Mouse (Mus musculus) urinary bladder, postnatal 4 days (tissue): Measurements from ENCODE around the gene Kri1.
A peak's percentile ranks its signal among the peaks of the same experiment; 100 is the strongest.
"Not testable (repeated sequence)": the region's sequence is repeated elsewhere in the genome, so short reads cannot be mapped to it uniquely, and the experiment has no call there.

Experiments used
- DNase-seq, 2 experiments: peaks; one replicate each; pipeline ENCODE4 v3.0.0; 2021 to 2022; ENCODE audit warnings: low spot score in 2 of 2

Gene Kri1

DNA sequence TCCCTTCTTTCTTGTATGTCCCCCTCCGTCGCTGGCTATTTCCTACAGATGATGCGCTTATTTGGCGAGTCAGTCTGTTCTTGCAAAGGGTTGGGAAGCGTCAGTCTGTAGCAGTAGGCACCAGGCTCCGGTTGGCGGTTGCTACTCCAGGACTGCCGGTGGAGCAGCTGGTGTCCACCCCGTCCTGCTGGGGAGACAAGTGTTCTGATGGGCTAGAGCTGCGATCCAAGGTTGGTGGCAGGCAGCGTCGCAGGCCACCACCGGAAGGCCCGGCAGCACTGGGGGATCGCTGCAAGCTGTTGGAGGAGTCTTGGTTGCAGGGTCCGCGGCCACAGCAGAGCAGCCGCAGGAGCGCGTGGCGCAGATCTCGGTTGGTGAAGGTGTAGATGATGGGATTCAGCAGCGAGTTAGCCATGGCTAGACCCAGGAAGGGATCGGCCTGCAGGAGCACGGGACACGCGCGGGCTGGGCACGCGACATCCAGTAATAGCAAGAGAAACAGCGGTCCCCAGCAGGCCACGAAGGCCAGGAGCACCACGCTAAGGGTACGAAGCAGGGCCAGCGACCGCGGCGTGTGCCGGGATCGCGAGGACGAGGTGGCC lies 43.8 kb downstream of the Kri1 start:
- DNase-seq = no peak

DNA sequence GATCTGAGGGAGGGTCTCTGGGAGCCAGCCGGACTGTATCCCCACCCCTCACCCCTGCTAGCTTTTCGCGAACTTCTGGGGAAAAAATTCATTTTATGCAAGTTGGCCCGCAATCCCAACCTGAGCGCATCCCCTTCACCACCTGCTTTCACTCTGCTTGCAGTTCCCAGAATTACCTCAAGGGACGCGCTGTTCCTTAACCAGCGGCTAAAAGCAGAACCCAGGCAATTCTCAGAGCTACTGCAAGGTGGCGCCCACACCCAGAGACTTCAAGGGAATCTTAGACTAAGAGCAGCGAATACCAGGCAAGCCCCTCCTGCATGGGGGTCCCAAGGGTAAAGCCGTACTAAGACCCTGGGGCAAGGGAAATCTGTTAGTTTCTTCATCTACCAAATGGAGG lies 46.4 kb downstream of the Kri1 start:
- DNase-seq = peak; percentile 53 to 79

DNA sequence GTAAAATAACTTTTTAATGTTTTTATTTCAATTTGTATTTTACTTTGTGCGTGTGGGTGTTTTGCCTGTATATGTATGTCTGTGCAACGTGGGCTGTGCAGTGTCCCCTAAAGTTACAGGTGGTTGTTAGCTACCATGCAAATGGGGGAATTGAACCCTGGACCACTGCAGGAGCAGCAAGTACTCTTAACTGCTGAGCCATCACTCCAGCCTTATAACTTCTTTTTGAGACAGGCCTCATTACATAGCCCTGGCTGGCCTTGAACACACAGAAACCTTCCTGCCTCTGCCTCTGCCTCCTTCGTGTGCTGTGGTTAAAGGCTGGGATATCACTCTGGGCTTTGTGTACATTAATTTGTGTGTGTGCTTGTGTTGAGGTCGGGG lies 48.3 kb downstream of the Kri1 start:
- DNase-seq = no peak

DNA sequence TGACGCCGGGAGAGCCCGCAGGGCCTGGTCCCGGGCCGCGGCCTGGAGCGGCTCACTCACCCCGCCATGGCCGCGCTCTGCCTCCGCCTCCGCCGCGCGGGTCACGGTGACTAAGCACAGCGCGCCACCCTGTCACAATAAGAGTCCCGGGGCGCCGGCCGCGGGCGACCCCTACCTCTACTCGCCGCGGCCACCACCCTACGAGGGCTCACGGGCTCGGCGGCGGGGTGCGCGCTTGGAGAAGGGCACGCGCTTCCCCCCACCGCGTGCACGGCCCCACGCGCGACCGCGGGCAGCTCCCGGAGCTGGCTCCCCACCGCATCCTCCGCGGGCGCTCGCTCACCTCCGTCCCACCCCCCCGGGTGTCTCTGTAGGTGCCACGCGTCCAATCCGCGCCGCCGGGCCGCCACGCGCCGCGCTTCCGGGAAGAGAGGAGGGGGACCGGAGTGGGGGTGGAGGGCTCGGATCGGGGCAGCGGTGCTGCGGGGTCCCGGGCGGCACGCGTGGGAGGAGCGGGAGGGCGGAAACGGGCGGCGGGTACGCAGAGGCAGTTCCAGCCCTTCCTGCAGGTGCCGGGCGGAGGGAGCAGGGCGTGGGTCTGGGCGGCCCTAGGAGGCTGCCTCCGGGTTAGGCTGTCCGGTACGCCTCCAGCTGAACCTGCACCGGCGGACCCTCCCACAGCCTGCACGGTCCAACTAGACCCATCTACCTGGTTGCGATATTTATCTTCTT lies 48.9 kb downstream of the Kri1 start, which contains the start of gene Keap1:
Keap1 (minus strand) TSS at position 629 of the 732 bp plus-strand sequence.
- DNase-seq = peak; percentile 77 to 85

DNA sequence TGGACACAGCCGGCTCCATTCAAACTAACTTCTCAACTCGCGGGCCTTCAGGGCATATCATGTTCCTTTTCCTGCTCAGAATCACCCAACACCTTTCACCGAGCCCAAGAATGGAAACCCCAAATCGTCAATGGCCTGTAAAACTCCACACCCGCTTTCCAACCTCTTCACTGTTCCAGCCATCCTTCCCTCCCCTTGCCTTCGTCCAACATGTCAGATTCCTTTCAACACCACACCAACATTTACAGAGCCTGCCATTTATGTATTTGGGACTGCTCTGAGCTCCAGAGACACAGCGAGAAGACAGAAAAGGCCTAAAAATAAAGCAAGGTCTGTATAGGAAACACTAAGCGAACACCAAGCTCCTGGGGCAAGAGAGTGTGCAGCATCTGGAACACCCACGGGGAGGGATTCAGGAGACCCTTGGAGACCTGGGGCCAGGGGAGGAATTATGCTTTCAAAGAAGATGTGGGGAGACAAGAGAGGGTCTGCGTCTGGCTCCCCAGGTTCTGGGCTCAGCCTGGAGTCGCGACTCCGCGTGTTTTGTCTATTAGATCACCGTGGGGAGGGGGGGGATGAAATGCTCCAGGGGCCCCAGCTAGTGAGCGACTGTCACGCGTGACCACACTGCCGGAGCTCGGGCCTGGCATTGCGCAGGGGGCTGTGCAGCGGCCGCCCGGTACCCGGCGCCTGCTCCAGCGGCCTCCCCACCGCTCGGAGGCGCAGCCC lies 49.6 kb downstream of the Kri1 start:
- DNase-seq = no peak

DNA sequence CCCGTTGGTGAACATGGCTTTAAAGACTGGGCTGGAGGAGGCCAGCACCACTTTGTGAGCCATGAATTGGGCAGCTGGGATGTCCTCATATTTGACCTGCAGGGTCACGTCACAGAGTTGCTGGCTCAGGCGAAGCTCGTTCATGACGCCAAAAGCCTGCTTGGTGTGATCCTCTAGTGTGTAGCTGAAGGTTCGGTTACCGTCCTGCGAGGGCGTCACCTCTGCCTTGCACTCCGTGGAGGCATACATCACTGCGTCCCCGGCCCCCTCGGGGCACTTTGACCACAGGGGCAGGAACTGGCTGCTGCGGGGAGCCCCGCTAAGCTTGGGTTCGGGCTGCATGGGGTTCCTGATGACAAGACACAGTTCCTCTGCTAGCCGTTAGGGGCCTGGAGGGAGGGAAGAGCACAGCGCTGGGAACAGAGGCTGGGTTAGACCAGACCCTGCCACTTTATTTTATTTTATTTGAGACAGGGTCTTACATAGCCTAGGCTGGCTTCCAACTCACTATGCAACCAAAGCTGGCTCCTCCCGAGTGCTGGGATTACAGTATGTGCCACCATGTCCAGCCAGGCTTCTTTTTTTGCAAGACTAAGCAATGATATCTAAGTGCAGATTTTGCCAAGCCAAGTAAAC lies 50.3 kb downstream of the Kri1 start:
- no peak for DNase-seq

DNA sequence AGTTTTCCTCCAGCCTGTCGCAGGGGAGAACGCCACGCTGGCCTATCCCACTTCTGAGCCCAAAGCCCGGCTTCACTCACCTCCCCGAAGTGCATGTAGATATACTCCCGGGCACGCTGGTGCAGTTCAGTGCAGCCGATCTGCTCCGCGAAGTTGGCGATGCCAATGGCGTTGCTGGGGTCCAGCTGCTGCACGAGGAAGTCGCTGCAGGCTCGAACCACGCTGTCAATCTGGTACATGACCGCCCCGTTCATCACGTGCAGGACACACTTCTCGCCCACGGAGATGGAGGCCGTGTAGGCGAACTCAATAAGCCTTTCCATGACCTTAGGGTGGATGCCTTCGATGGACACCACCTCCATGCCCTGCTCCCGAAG lies 50.8 kb downstream of the Kri1 start:
- no peak for DNase-seq

DNA sequence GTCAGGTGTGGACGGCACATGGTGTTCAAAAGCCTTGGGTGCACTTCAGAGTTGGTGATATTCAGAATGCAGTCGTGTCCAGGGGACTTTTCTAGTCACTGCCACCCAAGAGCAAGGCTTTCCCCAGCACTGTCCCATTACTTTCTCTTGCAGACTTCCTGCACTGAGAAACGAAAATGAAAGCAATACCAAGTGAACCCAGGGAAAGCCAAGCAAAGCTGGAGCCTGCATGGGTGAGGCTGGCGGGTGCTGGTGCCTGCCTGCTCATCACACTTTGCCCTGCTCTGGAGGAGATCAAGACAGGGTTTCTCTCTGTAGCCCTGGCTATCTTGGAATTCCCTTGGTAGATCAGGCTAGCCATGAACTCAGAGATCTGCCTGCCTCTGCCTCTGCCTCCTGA lies 52.4 kb downstream of the Kri1 start:
- no peak for DNase-seq

DNA sequence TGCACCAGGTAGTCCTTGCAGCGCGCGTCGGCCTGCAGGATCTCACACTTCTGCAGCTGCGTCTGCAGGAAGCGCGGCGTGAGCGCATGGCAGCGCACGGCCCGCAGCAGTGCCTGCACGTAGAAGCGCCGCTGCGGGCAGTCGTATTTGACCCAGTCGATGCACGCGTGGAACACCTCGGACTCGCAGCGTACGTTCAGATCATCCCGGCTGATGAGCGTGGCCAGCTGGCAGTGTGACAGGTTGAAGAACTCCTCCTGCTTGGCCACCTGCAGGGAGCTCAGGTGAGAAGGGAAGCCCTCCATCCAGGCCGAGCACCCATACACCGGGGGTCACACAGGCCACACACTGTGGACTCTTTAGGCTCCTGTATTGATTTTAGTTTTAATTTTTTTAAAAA lies 54.0 kb downstream of the Kri1 start:
- DNase-seq = no peak

DNA sequence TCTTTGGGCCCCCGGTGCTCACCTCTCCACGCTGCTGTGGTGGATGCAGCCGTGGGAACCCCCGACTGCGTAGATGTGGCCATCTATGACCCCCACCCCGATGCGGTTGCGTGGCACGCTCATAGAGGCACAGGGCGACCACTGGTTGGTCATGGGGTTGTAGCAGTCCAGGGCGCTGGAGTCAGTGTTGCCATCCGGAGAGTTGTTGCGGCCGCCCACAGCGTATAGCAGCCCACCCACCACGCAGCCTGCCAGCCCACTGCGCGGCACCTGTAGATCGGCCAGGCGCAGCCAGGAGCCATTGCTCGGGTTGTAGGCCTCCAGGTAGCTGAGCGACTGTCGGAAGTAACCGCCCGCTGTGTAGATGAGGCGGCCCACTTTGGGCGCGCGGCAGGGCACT lies 54.4 kb downstream of the Kri1 start:
- DNase-seq = no peak

DNA sequence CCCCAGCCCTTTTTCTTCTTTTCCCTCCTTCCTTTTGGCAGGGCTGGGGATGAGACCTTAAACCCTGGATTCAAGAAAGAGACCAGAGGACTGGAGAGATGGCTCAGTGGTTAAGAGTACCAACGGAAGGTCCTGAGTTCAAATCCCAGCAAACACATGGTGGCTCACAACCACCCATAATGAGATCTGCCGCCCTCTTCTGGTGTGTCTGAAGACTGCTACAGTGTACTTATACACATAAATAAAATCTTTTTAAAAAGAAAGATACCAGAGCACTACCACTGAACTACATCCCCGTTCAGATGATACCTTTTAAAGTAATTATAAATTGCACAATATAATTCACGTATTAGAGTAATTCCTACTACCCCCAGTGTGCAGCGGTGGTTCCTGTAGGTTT lies 54.9 kb downstream of the Kri1 start:
- DNase-seq = no peak

DNA sequence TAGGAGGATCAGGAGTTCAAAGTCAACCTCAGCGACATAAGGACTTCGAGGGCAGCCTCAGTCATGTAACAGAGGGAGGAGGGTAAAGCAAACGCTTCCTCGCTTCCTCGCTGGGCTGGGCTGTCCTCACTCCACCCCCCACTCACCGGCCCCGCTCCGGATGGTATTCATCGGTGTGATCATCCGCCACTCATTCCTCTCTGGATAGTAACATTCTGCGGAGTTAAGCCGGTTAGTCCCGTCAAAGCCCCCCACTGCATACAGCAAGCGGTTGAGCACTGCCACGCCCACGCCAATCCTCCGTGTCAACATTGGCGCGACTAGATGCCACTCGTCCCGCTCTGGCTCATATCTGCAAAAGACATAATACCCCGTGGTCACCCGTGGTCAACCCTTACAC lies 56.2 kb downstream of the Kri1 start:
- no peak for DNase-seq

DNA sequence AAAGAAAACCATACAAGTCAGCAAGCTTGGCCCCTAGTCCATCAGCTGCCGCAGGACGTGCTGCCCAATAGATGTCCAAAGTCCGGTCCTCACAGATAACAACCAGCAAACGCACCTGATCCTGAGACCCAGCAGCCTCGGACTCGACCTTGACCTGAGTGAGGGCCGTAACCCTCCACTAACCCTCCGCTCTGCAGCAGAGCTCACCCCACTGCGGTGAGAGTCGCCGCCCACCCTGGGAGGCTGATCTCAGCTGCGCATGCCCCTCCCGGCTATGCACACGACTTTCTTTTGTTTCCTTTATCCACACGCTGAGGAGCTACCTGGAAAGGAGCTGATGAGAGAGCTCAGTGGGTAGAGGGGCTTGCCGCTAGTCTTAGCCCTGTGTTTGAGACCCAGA lies 60.4 kb downstream of the Kri1 start:
- DNase-seq = no peak

DNA sequence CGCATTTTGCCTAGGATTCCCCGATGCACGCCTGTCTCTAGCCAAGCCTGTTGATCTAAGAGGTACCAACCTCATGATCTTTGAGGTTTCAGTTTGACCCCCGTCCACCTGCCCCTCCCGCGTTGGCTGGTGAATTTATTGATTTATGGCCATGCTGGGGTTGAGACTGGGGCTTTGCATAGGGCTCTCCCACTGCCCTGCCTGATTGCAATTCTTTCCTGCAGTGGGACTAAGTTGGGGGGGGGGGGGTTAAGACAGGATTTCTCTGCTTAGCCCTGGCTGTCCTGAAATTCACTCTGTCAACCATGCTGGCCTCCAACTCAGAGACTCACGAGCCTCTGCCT lies 62.4 kb downstream of the Kri1 start:
- no peak for DNase-seq

DNA sequence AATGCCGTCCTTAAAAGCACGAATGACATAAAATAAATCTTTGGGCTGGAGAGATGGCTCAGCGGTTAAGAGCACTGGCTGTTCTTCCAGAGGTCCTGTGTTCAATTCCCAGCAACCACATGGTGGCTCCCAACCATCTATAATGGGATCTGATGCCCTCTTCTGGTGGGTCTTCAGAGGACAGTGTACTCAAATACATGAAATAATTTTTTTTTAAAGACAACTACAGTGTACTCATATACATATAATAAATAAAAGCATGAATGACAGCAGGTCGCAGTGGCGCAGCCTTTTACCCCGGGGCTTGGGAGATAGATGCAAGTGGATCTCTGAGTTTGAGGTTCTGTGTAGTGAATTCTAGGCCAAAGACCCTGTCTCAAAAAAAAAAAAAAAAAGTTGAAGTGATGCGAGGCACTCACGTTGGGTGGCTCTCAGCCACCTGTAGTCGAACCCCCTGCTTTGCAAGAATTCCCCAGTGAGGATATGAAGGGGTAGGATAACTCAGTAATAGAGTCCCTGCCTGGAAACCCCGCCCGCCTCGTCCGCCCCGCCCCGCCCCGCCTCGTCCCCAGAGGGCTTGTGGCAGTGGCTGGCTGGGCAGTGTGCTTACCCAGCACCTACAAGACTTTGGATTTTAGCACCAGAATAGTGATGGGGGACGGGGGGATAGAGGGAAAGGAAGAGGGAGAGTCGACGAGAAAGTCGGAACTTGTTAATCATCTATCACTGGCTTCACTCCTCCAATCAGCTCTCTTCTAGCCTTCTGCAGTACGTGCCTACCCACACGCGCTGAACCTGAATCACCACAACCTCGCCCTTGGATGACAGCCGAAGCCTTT lies 63.0 kb downstream of the Kri1 start:
- DNase-seq = no peak

DNA sequence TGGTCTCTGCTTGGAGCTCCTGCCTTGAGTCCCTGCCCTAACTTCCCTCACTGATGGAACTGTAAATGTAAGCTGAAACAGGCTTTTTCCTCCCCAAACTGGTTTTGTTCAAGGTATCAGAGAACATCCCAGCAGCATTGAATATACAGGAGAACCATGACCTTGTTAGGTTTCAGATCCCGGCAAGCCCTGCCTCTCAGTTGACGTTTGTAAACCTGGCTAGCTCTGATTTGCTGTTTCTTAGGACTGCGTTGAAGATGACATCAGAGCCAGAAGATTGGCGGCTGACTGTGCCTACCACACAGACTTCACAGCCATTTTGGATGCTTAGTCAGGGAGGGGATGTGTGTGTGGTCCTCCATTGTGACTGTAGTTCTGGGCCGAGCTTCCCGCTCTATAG lies 63.9 kb downstream of the Kri1 start:
- DNase-seq = no peak

DNA sequence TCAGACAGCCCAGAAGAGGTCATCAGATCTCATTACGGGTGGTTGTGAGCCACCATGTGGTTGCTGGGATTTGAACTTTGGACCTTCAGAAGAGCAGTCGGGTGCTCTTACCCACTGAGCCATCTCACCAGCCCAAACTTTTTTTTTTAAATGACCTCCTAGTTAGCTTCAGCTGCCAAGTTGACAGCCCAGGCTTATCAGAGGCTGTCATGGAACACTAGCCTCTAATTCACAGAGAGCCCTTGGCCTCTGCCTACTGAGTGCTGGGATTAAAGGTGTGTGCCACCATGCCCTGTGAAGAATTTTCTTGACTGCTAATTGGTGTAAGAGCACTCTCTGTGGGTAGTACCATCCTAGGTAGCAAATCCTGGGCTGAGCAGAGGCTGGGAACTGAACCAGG lies 64.3 kb downstream of the Kri1 start:
- not testable (repeated sequence) for DNase-seq
